Mouse (Mus musculus): Measurements from ENCODE around the gene Rsph3a. TPM values are rescaled to one million over a fixed set of nuclear protein-coding genes. Genes with fewer than 3 reads are reported as not detected.

Rsph3a gene
- total RNA-seq (2021) = 43.1 and 46.0 TPM in 2 replicates
- long read RNA-seq, experiment 1, transcript Rsph3a-201 (8 exons, 2,189 nt) = major isoform, 50 of 58 reads
- long read RNA-seq, experiment 1, partial matches to known transcripts = 3 of 58 reads
- long read RNA-seq, experiment 1, other reads (novel, unspliced or antisense) = 3 of 58 reads
- long read RNA-seq, experiment 2, transcript Rsph3a-201 (8 exons, 2,189 nt) = major isoform, 28 of 31 reads
- long read RNA-seq, experiment 2, partial matches to known transcripts = 3 of 31 reads
- long read RNA-seq, experiment 2, other reads (novel, unspliced or antisense) = 0 of 31 reads

GRCm38 (mm10) chr17:7945117-7946052 is at the start of gene Rsph3a:
Gene Rsph3a (plus strand): TSS chr17:7945614.
- peak; percentile 93 for DNase-seq

- DNase-seq = no peak
Measured at GRCm38 (mm10) chr17:7896047-7896635, 49.3 kb upstream of the Rsph3a start.

GRCm38 (mm10) chr17:7897120-7897519 is 48.3 kb upstream of the Rsph3a start:
- DNase-seq = no peak

- DNase-seq = no peak
Measured at GRCm38 (mm10) chr17:7897756-7898155, 47.7 kb upstream of the Rsph3a start.

GRCm38 (mm10) chr17:7899233-7899632 is 46.2 kb upstream of the Rsph3a start:
- peak; percentile 79 for DNase-seq

- DNase-seq = peak; percentile 28
Measured at GRCm38 (mm10) chr17:7899961-7900360, 45.5 kb upstream of the Rsph3a start.

- no peak for DNase-seq
Measured at GRCm38 (mm10) chr17:7901536-7901935, 43.9 kb upstream of the Rsph3a start.

GRCm38 (mm10) chr17:7902362-7902761 is 43.1 kb upstream of the Rsph3a start:
- peak; percentile 53 for DNase-seq

- no peak for DNase-seq
Measured at GRCm38 (mm10) chr17:7904992-7905391, 40.4 kb upstream of the Rsph3a start.

- no peak for DNase-seq
Measured at GRCm38 (mm10) chr17:7905936-7906685, 39.3 kb upstream of the Rsph3a start.

- no peak for DNase-seq
Measured at GRCm38 (mm10) chr17:7914596-7915227, 30.7 kb upstream of the Rsph3a start.

- no peak for DNase-seq
Measured at GRCm38 (mm10) chr17:7915791-7916190, 29.6 kb upstream of the Rsph3a start.

- no peak for DNase-seq
Measured at GRCm38 (mm10) chr17:7916782-7917574, 28.4 kb upstream of the Rsph3a start.

- no peak for DNase-seq
Measured at GRCm38 (mm10) chr17:7918355-7918754, 27.1 kb upstream of the Rsph3a start.

- DNase-seq = no peak
Measured at GRCm38 (mm10) chr17:7919209-7919608, 26.2 kb upstream of the Rsph3a start.

GRCm38 (mm10) chr17:7922564-7922963 is 22.9 kb upstream of the Rsph3a start:
- DNase-seq = no peak

GRCm38 (mm10) chr17:7924185-7924725 is 21.2 kb upstream of the Rsph3a start:
- no peak for DNase-seq

- no peak for DNase-seq
Measured at GRCm38 (mm10) chr17:7925413-7926160, 19.8 kb upstream of the Rsph3a start, which contains the start of gene Tagap. Gene Tagap (plus strand): TSS chr17:7926000.

All from adrenal gland, postnatal 14 days (tissue).